Mouse (Mus musculus) bone marrow macrophage, adult 2 months (primary cell): Measurements from ENCODE around the gene Egr4. TPM values are rescaled to one million over a fixed set of nuclear protein-coding genes. Genes with fewer than 3 reads are reported as not detected.

Source experiments
- H3K27ac ChIP-seq: 2 replicates; pipeline ENCODE4 v1.5.1; 2012; ENCODE audit warnings: low read depth, low read length; ENCODE audit not compliant: insufficient read depth
- H3K4me1 ChIP-seq: 2 replicates; pipeline ENCODE4 v1.6.1; 2012; ENCODE audit warnings: low read length; ENCODE audit not compliant: control insufficient read depth, insufficient read depth
- H3K4me3 ChIP-seq: 2 replicates; pipeline ENCODE4 v1.5.1; 2012; ENCODE audit warnings: mild to moderate bottlenecking, low read length, moderate library complexity; ENCODE audit not compliant: insufficient read depth
- CTCF ChIP-seq: IDR thresholded peaks from 2 replicates; pipeline ENCODE4 v1.5.1; 2012; ENCODE audit warnings: low read depth, mild to moderate bottlenecking, low read length, moderate library complexity
- POLR2A ChIP-seq: IDR thresholded peaks from 2 replicates; pipeline ENCODE4 v1.6.1; 2012; ENCODE audit warnings: mild to moderate bottlenecking, low read depth, low read length, borderline replicate concordance
- polyA plus RNA-seq: library from polyadenylated mRNA; stranded (reverse); fragments of >200 nt; gene quantifications from 2 replicates; pipeline ENCODE4 v1.2.4, GENCODE M21; 2012; ENCODE audit not compliant: missing spikeins, insufficient read depth, insufficient read length

The Egr4 gene
- polyA plus RNA-seq: not detected in 2 replicates

DNA sequence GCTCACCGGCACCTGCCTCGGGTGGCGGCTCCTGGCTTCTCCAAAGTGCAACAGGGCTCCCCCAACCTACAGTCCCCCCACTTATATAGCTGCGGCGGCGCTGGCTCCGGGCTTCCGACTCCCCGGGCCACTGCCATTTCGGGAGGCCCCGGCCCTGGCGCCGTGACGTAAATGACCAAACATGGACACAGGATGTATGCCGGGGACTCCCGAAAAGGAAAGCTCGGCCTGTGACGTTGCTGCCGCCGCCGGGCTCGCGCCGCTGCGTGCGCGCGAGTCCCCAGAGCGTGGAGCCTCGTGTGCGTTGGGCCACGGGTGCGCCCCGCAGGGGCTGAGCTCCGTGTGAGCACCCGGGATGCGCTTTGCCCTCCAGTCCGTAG lies at the start of gene Egr4:
TSS of gene Egr4 (minus strand) at position 59 of the 380 bp plus-strand sequence.
- TF ChIP-seq CTCF (no peak), POLR2A (no peak)
- Histone ChIP-seq H3K4me1 (no peaks in the 10 kb centered on the region), H3K27ac (no peak within 1 kb of the TSS), H3K4me3 (peak within 1 kb of the TSS; percentile 43)

DNA sequence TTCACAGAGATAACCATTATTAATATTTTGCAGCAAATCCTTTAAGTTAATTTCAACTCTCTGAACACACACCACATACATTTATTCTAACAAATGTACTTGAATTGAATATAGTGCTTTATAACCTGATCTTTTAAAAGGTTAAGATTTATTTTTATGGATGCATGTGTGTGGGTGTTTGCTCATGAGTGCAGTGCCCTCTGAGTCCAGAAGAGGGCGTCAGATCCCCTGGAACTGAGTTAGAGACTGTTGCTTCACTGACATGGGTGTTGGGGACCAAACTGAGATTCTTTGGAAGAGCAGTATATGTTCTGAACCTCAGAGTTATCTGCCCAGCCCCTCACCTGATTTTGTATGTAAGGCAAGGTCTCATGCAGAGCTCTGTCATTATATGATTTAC lies 49.0 kb upstream of the Egr4 start:
- H3K4me3 ChIP-seq: no peak overlapping the region
- TF ChIP-seq CTCF (no peak), POLR2A (no peak)
- H3K4me1 ChIP-seq: no peaks in the 10 kb centered on the region
- H3K27ac ChIP-seq: no peak overlapping the region

GRCm38 (mm10) chr6:85547642-85548041 lies 34.3 kb upstream of the Egr4 start:
- no peaks in the 10 kb centered on the region for H3K4me1 ChIP-seq
- TF ChIP-seq CTCF (no peak), POLR2A (no peak)

GRCm38 (mm10) chr6:85544251-85544881 lies 31.0 kb upstream of the Egr4 start:
- Histone ChIP-seq H3K27ac (no peak overlapping the region), H3K4me1 (no peaks in the 10 kb centered on the region), H3K4me3 (no peak overlapping the region)
- TF ChIP-seq POLR2A (no peak), CTCF (no peak)

More at GRCm38 (mm10) chr6:85547642-85548041, 34.3 kb upstream of the Egr4 start:
- no peak overlapping the region for H3K4me3 ChIP-seq
- no peak overlapping the region for H3K27ac ChIP-seq

GRCm38 (mm10) chr6:85543351-85544175 lies 30.2 kb upstream of the Egr4 start:
- Histone ChIP-seq H3K4me1 (no peaks in the 10 kb centered on the region), H3K4me3 (no peak overlapping the region), H3K27ac (no peak overlapping the region)
- TF ChIP-seq CTCF (no peak), POLR2A (no peak)

DNA sequence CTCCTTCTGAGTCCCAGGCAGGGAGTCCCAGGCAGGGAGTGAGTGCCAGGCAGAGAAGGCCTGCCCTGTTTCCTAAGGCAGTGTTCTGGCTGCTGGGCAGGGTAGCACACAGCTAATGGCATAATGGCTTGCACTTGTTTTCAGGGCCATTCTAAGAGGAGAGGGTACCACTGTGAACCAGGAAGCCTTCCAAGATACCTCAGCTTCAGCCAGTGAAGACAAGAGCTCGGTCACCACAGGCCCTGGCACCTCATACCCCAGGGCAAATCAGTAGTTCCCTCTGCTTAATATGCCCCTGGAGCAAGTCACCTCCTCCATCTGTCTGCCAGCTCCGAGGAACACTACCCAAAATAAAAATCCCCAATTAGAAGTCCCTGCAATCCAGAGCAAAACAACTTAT lies 9.4 kb upstream of the Egr4 start:
- no peak overlapping the region for H3K27ac ChIP-seq
- TF ChIP-seq CTCF (no peak), POLR2A (no peak)

GRCm38 (mm10) chr6:85522026-85522425 lies 8.6 kb upstream of the Egr4 start:
- H3K4me1 ChIP-seq: no peaks in the 10 kb centered on the region
- H3K27ac ChIP-seq: no peak overlapping the region
- H3K4me3 ChIP-seq: no peak overlapping the region
- TF ChIP-seq POLR2A (no peak), CTCF (no peak)

More for the DNA sequence above, 9.4 kb upstream of the Egr4 start:
- no peaks in the 10 kb centered on the region for H3K4me1 ChIP-seq
- H3K4me3 ChIP-seq: no peak overlapping the region

DNA sequence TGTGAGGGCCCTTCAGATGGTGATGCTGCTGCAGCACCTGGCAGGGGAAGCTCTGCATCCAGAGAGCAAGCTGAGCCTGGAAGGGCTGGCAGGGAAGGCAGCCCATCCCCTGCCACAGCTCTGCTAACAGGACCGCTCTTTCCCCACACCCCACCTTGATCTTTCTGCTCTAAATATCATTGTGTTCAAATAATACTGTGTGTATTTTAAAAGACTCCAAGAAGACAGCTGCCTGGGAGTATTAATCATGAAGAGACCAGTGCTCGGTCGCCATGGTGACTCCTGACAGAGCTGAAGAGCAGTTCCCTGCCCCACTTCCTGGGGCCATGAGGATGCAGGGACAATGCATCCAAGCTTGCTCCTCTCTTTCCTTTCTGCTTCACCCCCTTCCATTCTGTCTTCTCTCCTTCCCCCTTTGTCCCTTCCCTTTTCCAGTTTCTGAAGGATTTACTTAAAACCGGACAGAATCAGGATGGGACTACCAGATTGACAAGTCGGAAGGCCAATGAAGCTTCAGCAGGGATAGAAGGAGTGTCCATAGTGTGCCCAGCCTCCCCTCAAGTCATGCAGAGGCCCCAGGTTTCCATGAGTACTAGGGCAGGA lies 4.8 kb upstream of the Egr4 start:
- Histone ChIP-seq H3K27ac (no peak overlapping the region), H3K4me3 (no peak overlapping the region), H3K4me1 (no peaks in the 10 kb centered on the region)
- no peak for TF ChIP-seq POLR2A
- no peak for TF ChIP-seq CTCF

GRCm38 (mm10) chr6:85515941-85516340 lies 2.6 kb upstream of the Egr4 start:
- TF ChIP-seq POLR2A (no peak), CTCF (no peak)
- H3K27ac ChIP-seq: no peak overlapping the region
- H3K4me3 ChIP-seq: no peak overlapping the region
- no peaks in the 10 kb centered on the region for H3K4me1 ChIP-seq
